Mouse (Mus musculus) ES-E14 (cell line): ENCODE measurements around the gene Ppp2r5a. TPM values are rescaled to one million over a fixed set of nuclear protein-coding genes. Genes with fewer than 3 reads are reported as not detected.

Experiments used
- DNase-seq: peaks from one replicate; pipeline ENCODE4 v3.0.0-alpha.2; 2013; ENCODE audit warnings: low read depth, low spot score
- H3K27ac ChIP-seq: 2 replicates; pipeline ENCODE4 v1.5.1; 2012; ENCODE audit warnings: low read depth, mild to moderate bottlenecking, low read length, moderate library complexity, mixed read lengths; ENCODE audit not compliant: poor library complexity, insufficient read depth, severe bottlenecking
- H3K36me3 ChIP-seq: 2 replicates; pipeline ENCODE4 v1.6.1; 2012; ENCODE audit warnings: mild to moderate bottlenecking, low read length, moderate library complexity, mixed read lengths; ENCODE audit not compliant: control insufficient read depth, poor library complexity, insufficient read depth, severe bottlenecking
- H3K4me1 ChIP-seq, 2 experiments: fragments of 150-350 bp in 1 of 2; sonication (generic) in 1 of 2; 2 replicates each; pipeline ENCODE4 v1.6.1; 2012; ENCODE audit warnings: low read length in 2 of 2, mild to moderate bottlenecking in 1 of 2, mixed read lengths in 1 of 2; ENCODE audit not compliant: control insufficient read depth in 2 of 2, insufficient read depth in 2 of 2, poor library complexity in 1 of 2
- H3K4me3 ChIP-seq, 2 experiments: fragments of 150-350 bp in 1 of 2; sonication (generic) in 1 of 2; 2 replicates each; pipeline ENCODE4 v1.5.1; 2012; ENCODE audit warnings: low read length in 2 of 2, low read depth in 1 of 2, mild to moderate bottlenecking in 1 of 2, mixed read lengths in 1 of 2; ENCODE audit not compliant: insufficient read depth in 1 of 2, poor library complexity in 1 of 2, severe bottlenecking in 1 of 2
- H3K9ac ChIP-seq: 2 replicates; pipeline ENCODE4 v1.6.1; 2012; ENCODE audit warnings: low read depth, mild to moderate bottlenecking, low read length, mixed read lengths; ENCODE audit not compliant: poor library complexity, insufficient read depth, severe bottlenecking
- H3K9me3 ChIP-seq: fragments of 150-350 bp; sonication (generic); 2 replicates; pipeline ENCODE4 v1.6.1; 2012; ENCODE audit warnings: low read depth, mild to moderate bottlenecking, low read length; ENCODE audit not compliant: control insufficient read depth, insufficient read depth
- CHD2 ChIP-seq: IDR thresholded peaks from 2 replicates; pipeline ENCODE4 v1.6.1; 2014; ENCODE audit warnings: mild to moderate bottlenecking, low read depth, low read length, inconsistent platforms
- HCFC1 ChIP-seq: IDR thresholded peaks from 2 replicates; pipeline ENCODE4 v1.6.1; 2012; ENCODE audit warnings: low read length, inconsistent platforms, borderline replicate concordance; ENCODE audit not compliant: insufficient read depth
- MAFK ChIP-seq: IDR thresholded peaks from 2 replicates; pipeline ENCODE4 v1.6.1; 2014; ENCODE audit warnings: mild to moderate bottlenecking, low read depth, low read length, inconsistent platforms; ENCODE audit not compliant: insufficient read depth
- ZC3H11A ChIP-seq: IDR thresholded peaks from 2 replicates; pipeline ENCODE4 v1.6.1; 2012; ENCODE audit warnings: low read depth, mild to moderate bottlenecking, inconsistent platforms, low read length, borderline replicate concordance
- ZNF384 ChIP-seq: IDR thresholded peaks from 2 replicates; pipeline ENCODE4 v1.6.1; 2012; ENCODE audit warnings: low read depth, low read length, inconsistent platforms
- in situ Hi-C, 2 experiments: fragments of 600-800 bp; cut with MboI; formaldehyde crosslinking; loops; one replicate each; pipeline ENCODE4 v1.15.1; 2025; ENCODE audit warnings: low sequenced_read_pairs in 2 of 2, inconsistent platforms in 1 of 2; ENCODE audit not compliant: unreplicated experiment in 2 of 2
- total RNA-seq: library from RNA; depleted of rRNA; stranded (reverse); fragments of 300-350 nt; gene quantifications from 2 replicates; pipeline ENCODE4 v1.2.3, GENCODE M21; 2012

Ppp2r5a gene
- total RNA-seq, 1 experiment: 47.3 TPM

DNA sequence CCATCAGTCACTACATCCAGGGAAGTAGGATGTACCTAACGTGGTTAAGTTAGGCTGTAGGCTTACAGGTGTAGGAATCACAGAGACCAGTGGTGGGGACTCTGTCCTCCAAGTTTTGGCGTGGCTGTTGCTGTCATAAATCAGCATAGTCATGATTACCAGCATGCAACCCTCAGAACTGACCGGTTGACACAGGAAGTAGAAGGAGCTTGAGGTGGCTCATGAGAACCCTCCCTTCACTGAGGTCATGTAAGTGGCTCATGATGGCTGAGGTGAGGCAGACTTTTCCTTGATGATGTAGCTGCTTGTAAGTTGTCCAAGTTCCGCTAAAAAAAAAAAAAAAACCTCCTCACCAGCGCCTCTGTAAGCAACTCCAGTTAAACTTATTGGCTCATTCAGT, 14.0 kb upstream of the Ppp2r5a start:
- in situ Hi-C loops: no loop called here
- no peak for DNase-seq
- Histone ChIP-seq H3K27ac (no peak overlapping the region), H3K4me1 (peaks cover 7 to 22% of the 10 kb centered on the region in 2 experiments), H3K36me3 (no peaks in the 10 kb centered on the region), H3K9me3 (no peaks in the 10 kb centered on the region), H3K9ac (no peak overlapping the region), H3K4me3 (no peak overlapping the region)
- TF ChIP-seq ZNF384 (no peak), MAFK (no peak), HCFC1 (no peak), ZC3H11A (no peak), CHD2 (no peak)

DNA sequence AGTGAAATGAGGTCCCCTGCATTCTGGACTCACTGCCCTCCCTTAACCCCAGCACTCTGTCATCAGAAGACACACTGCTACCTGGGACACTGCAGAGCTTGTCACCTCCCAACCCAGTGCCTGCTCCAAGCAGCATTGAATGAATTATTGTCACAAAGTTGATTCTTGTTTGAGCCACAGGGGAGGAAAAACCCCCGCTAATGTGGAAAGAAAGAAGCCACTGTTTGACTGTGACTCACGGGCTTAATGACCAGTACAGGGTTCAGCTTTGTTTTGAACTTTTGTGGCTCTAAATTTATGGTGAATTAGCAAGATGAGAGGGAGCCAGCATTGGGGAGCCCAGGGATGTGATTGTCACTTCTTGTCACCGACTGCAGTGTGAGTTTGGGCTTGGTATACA, 13.5 kb upstream of the Ppp2r5a start:
- Histone ChIP-seq H3K9ac (no peak overlapping the region), H3K36me3 (no peaks in the 10 kb centered on the region), H3K27ac (no peak overlapping the region), H3K9me3 (no peaks in the 10 kb centered on the region), H3K4me1 (peaks cover 7 to 22% of the 10 kb centered on the region in 2 experiments), H3K4me3 (no peak overlapping the region)
- TF ChIP-seq ZC3H11A (no peak), HCFC1 (no peak), MAFK (no peak), ZNF384 (no peak), CHD2 (no peak)
- DNase-seq: no peak
- in situ Hi-C loops: no loop called here

DNA sequence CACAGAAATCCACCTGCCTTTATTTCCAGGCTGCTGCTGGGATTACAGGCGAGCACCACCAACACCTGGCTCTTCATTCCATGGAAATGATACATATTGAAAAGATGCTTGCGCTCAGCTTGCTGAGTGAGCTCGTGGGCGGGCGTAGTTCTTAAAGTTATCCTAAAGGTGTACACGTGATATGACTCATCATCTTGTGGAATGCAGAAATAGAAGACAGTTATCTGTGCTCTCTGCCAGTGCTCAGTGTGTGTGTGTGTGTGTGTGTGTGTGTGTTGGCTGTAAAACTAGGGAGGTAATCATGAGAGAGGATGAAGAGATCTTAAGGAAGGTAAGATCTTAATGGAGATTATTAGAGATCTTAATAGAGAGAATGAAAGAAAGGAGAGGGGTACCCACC, 11.4 kb upstream of the Ppp2r5a start:
- H3K9me3 ChIP-seq: no peaks in the 10 kb centered on the region
- H3K4me1 ChIP-seq: peaks cover 5 to 10% of the 10 kb centered on the region in 2 experiments; a peak in 3 of 4 replicates
- no peak overlapping the region for H3K4me3 ChIP-seq
- H3K27ac ChIP-seq: no peak overlapping the region
- DNase-seq: no peak
- H3K36me3 ChIP-seq: no peaks in the 10 kb centered on the region
- TF ChIP-seq CHD2: no peak
- TF ChIP-seq HCFC1: no peak
- TF ChIP-seq ZNF384: no peak
- no peak for TF ChIP-seq ZC3H11A
- no peak for TF ChIP-seq MAFK
- no peak overlapping the region for H3K9ac ChIP-seq
- in situ Hi-C loops: no loop called here

DNA sequence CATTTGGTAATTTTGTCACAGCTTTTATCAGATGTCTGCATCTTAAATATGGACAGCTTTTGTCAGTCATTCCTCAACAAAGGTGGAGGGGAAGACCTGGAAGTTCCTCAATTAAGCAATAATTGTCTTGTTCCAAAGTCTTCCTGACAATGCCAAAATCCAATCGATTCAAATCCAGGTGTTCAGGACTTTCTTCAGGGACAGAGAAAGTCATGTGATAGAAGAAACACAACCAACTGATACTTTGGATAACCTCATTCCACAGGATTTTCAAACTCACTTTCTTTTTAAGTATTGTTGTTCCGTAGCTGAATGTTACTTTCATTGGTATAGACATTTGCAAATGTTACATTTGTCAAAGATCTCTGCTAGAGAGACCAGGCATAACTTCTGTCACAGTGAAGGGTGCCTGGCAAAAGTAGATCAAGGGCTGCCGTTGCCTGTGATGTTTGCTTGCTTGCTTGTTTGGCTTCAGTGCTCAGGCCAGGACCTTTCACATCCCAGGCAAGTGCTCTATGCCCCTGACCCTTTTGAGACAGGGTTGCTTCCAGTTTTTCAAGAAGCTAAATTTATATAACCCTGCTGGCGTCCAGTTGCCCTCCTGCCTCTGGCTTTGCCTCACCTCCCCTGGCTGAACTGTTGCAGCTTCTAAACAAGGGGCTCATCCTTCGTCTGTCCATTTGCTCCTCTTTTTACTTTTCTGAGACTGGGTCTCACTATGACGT, 10.8 kb upstream of the Ppp2r5a start:
- in situ Hi-C loops: no loop called here
- Histone ChIP-seq H3K9me3 (no peaks in the 10 kb centered on the region), H3K27ac (no peak overlapping the region), H3K36me3 (no peaks in the 10 kb centered on the region), H3K4me3 (no peak overlapping the region), H3K9ac (no peak overlapping the region), H3K4me1 (peaks cover 1 to 6% of the 10 kb centered on the region in 2 experiments; a peak in 3 of 4 replicates)
- TF ChIP-seq MAFK: no peak
- no peak for DNase-seq

DNA sequence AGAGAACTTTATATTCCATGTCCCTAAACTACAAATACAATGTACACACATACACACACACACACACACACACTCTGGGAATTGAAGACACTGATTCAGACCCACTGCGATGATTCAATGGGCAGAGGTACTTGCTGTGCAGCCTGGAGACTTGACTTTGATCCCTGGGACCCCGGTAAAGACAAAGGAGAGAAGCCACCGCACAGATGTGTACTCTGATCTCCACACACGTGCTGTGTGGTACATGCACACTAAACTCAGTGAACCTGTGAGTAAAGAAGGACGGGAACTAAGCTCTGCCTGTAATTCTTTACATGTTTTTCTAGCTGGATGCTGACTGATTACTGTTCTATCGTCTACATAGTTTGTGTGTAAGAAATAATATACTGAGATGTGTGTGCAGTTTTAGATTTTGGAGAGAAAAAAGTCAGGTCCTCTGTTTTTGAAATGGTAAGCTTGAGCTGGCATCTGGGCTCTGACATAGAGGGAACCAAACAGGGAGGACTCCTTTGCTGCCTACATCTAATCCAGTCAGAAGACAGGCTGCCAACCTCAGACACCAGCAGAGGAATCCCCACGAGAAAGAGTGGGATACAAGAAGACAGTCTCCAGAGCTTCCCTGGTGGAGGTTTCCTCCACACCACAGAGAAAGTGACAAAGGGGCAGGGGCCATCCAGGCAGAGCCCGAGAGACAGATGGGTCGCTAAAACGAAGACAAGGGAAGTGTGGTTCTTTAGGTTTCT, 7.4 kb upstream of the Ppp2r5a start:
- H3K27ac ChIP-seq: no peak overlapping the region
- TF ChIP-seq ZNF384: no peak
- no peak for TF ChIP-seq MAFK
- no peak for TF ChIP-seq HCFC1
- TF ChIP-seq ZC3H11A: no peak
- TF ChIP-seq CHD2: no peak
- H3K9ac ChIP-seq: no peak overlapping the region
- peaks cover 4 to 9% of the 10 kb centered on the region in 2 experiments; a peak in 2 of 4 replicates for H3K4me1 ChIP-seq
- H3K4me3 ChIP-seq: no peak overlapping the region
- in situ Hi-C loops: no loop called here
- no peaks in the 10 kb centered on the region for H3K36me3 ChIP-seq
- H3K9me3 ChIP-seq: no peaks in the 10 kb centered on the region
- DNase-seq: no peak
